Mouse (Mus musculus) brain, embryonic 14.5 days (tissue): ENCODE data around the gene Polg2.

Experiments
- CTCF ChIP-seq: fragments of 200-500 bp; IDR thresholded peaks from 2 replicates; pipeline ENCODE4 v1.5.1; 2012; ENCODE audit warnings: inconsistent platforms, mild to moderate bottlenecking, moderate library complexity, borderline replicate concordance; ENCODE audit not compliant: insufficient read depth, insufficient read length; ENCODE audit errors: extremely low read depth
- POLR2A ChIP-seq: fragments of 200-500 bp; IDR thresholded peaks from 2 replicates; pipeline ENCODE4 v1.6.1; 2012; ENCODE audit warnings: mild to moderate bottlenecking, inconsistent platforms, borderline replicate concordance; ENCODE audit not compliant: poor library complexity, insufficient read depth, insufficient read length, severe bottlenecking; ENCODE audit errors: extremely low read depth

- no peak for TF ChIP-seq CTCF
- TF ChIP-seq POLR2A, result no peak
These were observed 22.8 kb upstream of the Polg2 start for GRCm38 (mm10) chr11:106802069-106802627.
